In genomic region chr9:121704646-121705625, GRCm38 (mm10) we compare ENCODE assay signal across 7 mouse cellular contexts. TPM values are rescaled to one million over a fixed set of nuclear protein-coding genes. Genes with fewer than 3 reads are reported as not detected.
A peak's percentile ranks its signal among the peaks of the same experiment; 100 is the strongest.
DNase-seq lines count a peak whose midpoint lies in the region; ATAC-seq lines count a peak whose summit lies in the region.

Gene Sec22c (minus strand): TSS chr9:121705490.

- ATAC-seq in intestine, embryonic 15.5 days, result peak; percentile 99

- peak within 1 kb of the TSS; percentile 92 for H3K4me2 ChIP-seq in intestine, embryonic 15.5 days (replicated peaks)

- no peaks in the 10 kb centered on the region for H3K36me3 ChIP-seq in intestine, embryonic 15.5 days
- 0 out of 2 replicates have a peak, but pooled peaks cover 5% of the 10 kb centered on the region for H3K36me3 ChIP-seq in midbrain, embryonic 10.5 days

- H3K9me3 ChIP-seq in intestine, embryonic 15.5 days, result no peaks in the 10 kb centered on the region
- H3K9me3 ChIP-seq in midbrain, embryonic 10.5 days (replicated peaks), result no peaks in the 10 kb centered on the region

- H3K4me3 ChIP-seq in intestine, embryonic 15.5 days (replicated peaks), result peak within 1 kb of the TSS; percentile 86
- peak within 1 kb of the TSS; percentile 88 for H3K4me3 ChIP-seq in midbrain, embryonic 10.5 days

- intact Hi-C loops in gastrocnemius, postnatal 36 days (cut with DNase I), result no loop called here
- intact Hi-C loops in left cerebral cortex, postnatal 25 days (cut with DNase I), result no loop called here

- DNase-seq in adrenal gland, adult 18-20 months (ENCODE audit: low spot score in 2 of 2), result peak; percentile 84 to 88
- DNase-seq in embryo, embryonic 11 days, result peak; percentile 94
- peak; percentile 82 to 92 for DNase-seq in gastrocnemius, postnatal 36 days
- peak; percentile 89 to 94 for DNase-seq in left cerebral cortex, postnatal 25 days (ENCODE audit: low spot score in 2 of 2)
- peak; percentile 94 for DNase-seq in midbrain, embryonic 10.5 days (ENCODE audit: low spot score)
- DNase-seq in right cerebral cortex, postnatal 4 days, result peak; percentile 78

- peak within 1 kb of the TSS; percentile 70 for H3K9ac ChIP-seq in intestine, embryonic 15.5 days

- under 1% methylated on average over 66 of the region's 69 CpGs for WGBS in intestine, embryonic 15.5 days
- WGBS in midbrain, embryonic 10.5 days, result 1% methylated on average over 69 of the region's 69 CpGs

- peaks cover 20% of the 10 kb centered on the region for H3K4me1 ChIP-seq in intestine, embryonic 15.5 days (replicated peaks)
- H3K4me1 ChIP-seq in midbrain, embryonic 10.5 days, result peaks cover 33% of the 10 kb centered on the region

- no peaks in the 10 kb centered on the region for H3K27me3 ChIP-seq in intestine, embryonic 15.5 days (replicated peaks)
- peaks cover 19% of the 10 kb centered on the region; the same call in 1 of the 2 replicates for H3K27me3 ChIP-seq in midbrain, embryonic 10.5 days (ENCODE audit: low read depth, poor library complexity, severe bottlenecking)

- H3K27ac ChIP-seq in intestine, embryonic 15.5 days, result peak within 1 kb of the TSS; percentile 91
- H3K27ac ChIP-seq in midbrain, embryonic 10.5 days (replicated peaks), result peak within 1 kb of the TSS; percentile 96

RNA-seq across cellular contexts. Expression of gene Sec22c, which starts in this region (rescaled TPM):
- 1 to 10 TPM; 4.0 to 4.3 TPM for total RNA-seq in adrenal gland, adult 18-20 months (2021)
- 1 to 10 TPM; 4.7 to 4.9 TPM for total RNA-seq in gastrocnemius, postnatal 36 days (2021)
- 14.5 and 14.7 TPM in 2 replicates for polyA plus RNA-seq in intestine, embryonic 15.5 days (2015; fragmentation: Nextera tagmentation; extraction: Ambion mirVana)
- total RNA-seq in left cerebral cortex, postnatal 25 days (2021), result 10 to 100 TPM; 26.8 to 28.8 TPM
- polyA plus RNA-seq in midbrain, embryonic 10.5 days (2016; fragmentation: Nextera tagmentation; extraction: Ambion mirVana), result 18.4 and 21.9 TPM in 2 replicates

Comparison
In these comparisons a context has a peak if more than half of its experiments do, and no peak if none do; other contexts are left out.
1. Peak in every context shown above with its lines: DNase-seq, ATAC-seq, H3K4me3 ChIP-seq and H3K27ac ChIP-seq.
2. RNA of gene Sec22c (total RNA-seq): 26.8 to 28.8 TPM in left cerebral cortex, postnatal 25 days; 4.7 to 4.9 TPM in gastrocnemius, postnatal 36 days and 4.0 to 4.3 TPM in adrenal gland, adult 18-20 months; every median in the first group is over 4 times any median in the second.